Mouse (Mus musculus) ES-Bruce4 (cell line): ENCODE data around the gene Strn4.

ENCODE experiments used
- CTCF ChIP-seq: IDR thresholded peaks from one replicate; pipeline ENCODE4 v1.8.1; 2011; ENCODE audit warnings: low read depth, low read length
- EP300 ChIP-seq: IDR thresholded peaks from 2 replicates; pipeline ENCODE4 v1.6.1; 2011; ENCODE audit warnings: low read depth, low read length; ENCODE audit not compliant: insufficient read depth

DNA sequence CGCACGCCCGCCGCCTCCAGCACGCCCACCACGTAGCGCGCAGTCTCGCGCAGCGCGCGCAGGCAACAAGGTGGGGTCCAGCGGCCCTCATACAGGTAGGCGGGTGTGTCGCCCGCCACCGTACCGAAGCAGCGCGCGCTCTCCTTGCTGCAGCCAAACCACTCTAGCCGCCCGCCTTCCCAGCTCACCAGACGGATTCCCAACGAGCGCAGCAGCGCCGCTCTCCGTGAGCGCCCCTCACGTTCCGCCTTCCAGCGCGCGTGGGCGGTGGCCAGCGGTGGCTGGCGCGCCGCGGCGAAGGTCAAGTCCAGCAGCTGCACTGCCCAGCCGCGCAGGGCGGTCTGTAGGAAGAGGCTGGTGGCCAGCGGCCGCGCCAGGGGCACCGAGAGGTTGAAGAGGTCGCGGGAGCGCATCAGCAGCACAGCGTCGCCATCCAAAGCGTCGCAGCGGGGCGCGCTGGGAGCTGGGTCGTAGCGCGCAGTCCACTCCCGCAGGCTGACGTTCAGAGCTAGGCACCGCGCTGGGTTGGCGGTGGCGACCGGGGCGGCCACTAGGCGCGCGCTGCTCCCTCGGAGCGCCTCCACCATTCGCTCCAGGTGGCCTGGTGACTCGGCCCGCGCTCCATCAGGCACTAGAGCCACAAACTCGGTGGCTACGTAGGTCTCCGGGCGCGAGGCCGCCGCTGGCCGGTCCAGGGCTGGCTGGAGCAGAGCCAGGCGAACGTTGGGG lies 4.6 kb upstream of the Strn4 start:
- TF ChIP-seq CTCF (no peak), EP300 (no peak)
